ENCODE assay signal across 8 mouse cellular contexts in genomic region chr12:54795153-54795998, GRCm38 (mm10). TPM values are rescaled to one million over a fixed set of nuclear protein-coding genes. Genes with fewer than 3 reads are reported as not detected.
A peak's percentile ranks its signal among the peaks of the same experiment; 100 is the strongest.
DNase-seq lines count a peak whose midpoint lies in the region; ATAC-seq and TF ChIP-seq lines count a peak whose summit lies in the region.

Gene Snx6 (minus strand): TSS chr12:54795703.

- H3K27me3 ChIP-seq in CH12.LX (replicated peaks): no peaks in the 10 kb centered on the region
- H3K27me3 ChIP-seq in forebrain, embryonic 12.5 days: no peaks in the 10 kb centered on the region
- H3K27me3 ChIP-seq in heart, postnatal 0 days (ENCODE audit: control insufficient read depth, insufficient read depth, low read length): no peaks in the 10 kb centered on the region
- H3K27me3 ChIP-seq in liver, embryonic 16.5 days (ENCODE audit: control insufficient read depth, insufficient read depth, low read depth, low read length): no peaks in the 10 kb centered on the region
- H3K27me3 ChIP-seq in neural tube, embryonic 14.5 days (ENCODE audit: control insufficient read depth, insufficient read depth, low read length): no peaks in the 10 kb centered on the region

- no peak for TF ChIP-seq RAD21 in CH12.LX (IDR thresholded peaks at IDR 0.05; ENCODE audit: low read depth, low read length)

- no peaks in the 10 kb centered on the region for H3K9me3 ChIP-seq in CH12.LX (replicated peaks; ENCODE audit: low read length)
- no peaks in the 10 kb centered on the region for H3K9me3 ChIP-seq in forebrain, embryonic 12.5 days
- no peaks in the 10 kb centered on the region for H3K9me3 ChIP-seq in heart, postnatal 0 days (replicated peaks; ENCODE audit: control insufficient read depth, low read length)
- H3K9me3 ChIP-seq in liver, embryonic 16.5 days (replicated peaks; ENCODE audit: control insufficient read depth, low read length): no peaks in the 10 kb centered on the region
- no peaks in the 10 kb centered on the region for H3K9me3 ChIP-seq in neural tube, embryonic 14.5 days (ENCODE audit: control insufficient read depth, low read length)

- in situ Hi-C loops in CH12.LX (cut with MboI; ENCODE audit: low pct_ligation_motif_present, low pct_unique_long_range_greater_than_20kb, low sequenced_read_pairs): no loop called here

- dilution Hi-C loops in CH12.LX (cut with MboI; ENCODE audit: extremely low pct_ligation_motif_present, extremely low pct_unique_long_range_greater_than_20kb, low sequenced_read_pairs): no loop called here

- TF ChIP-seq POLR2A in CH12.LX (IDR thresholded peaks at IDR 0.05; ENCODE audit: low read depth, low read length): peak; percentile 90

- WGBS in forebrain, embryonic 12.5 days: under 1% methylated on average over 70 of the region's 76 CpGs
- WGBS in heart, postnatal 0 days: under 1% methylated on average over 70 of the region's 76 CpGs
- under 1% methylated on average over 71 of the region's 76 CpGs for WGBS in liver, embryonic 16.5 days (ENCODE audit: insufficient replicate concordance)
- under 1% methylated on average over 62 of the region's 76 CpGs for WGBS in neural tube, embryonic 14.5 days

- no peak for TF ChIP-seq EP300 in CH12.LX (IDR thresholded peaks at IDR 0.05; ENCODE audit: low read length)
- no peak for TF ChIP-seq EP300 in heart, postnatal 0 days (IDR thresholded peaks at IDR 0.05; ENCODE audit: low read depth)

- H3K36me3 ChIP-seq in CH12.LX (replicated peaks in 1 of 2; ENCODE audit: control insufficient read depth in 1 of 2, insufficient read depth in 1 of 2, low read length in 1 of 2): peaks cover 13 to 27% of the 10 kb centered on the region in 2 experiments
- H3K36me3 ChIP-seq in forebrain, embryonic 12.5 days (replicated peaks): no peaks in the 10 kb centered on the region; the same call in 1 of the 2 replicates
- H3K36me3 ChIP-seq in heart, postnatal 0 days (replicated peaks; ENCODE audit: control insufficient read depth, insufficient read depth, low read length): peaks cover 9% of the 10 kb centered on the region; the same call in 1 of the 2 replicates
- no peaks in the 10 kb centered on the region for H3K36me3 ChIP-seq in liver, embryonic 16.5 days (ENCODE audit: control insufficient read depth, insufficient read depth)
- H3K36me3 ChIP-seq in neural tube, embryonic 14.5 days (ENCODE audit: control insufficient read depth, insufficient read depth, low read length): peaks cover 5% of the 10 kb centered on the region; the same call in 1 of the 2 replicates

- ATAC-seq in forebrain, embryonic 12.5 days (ENCODE audit: low FRiP score): peak; percentile 98
- peak; percentile 98 for ATAC-seq in heart, postnatal 0 days (ENCODE audit: insufficient read depth, low read depth)
- peak; percentile 94 for ATAC-seq in liver, embryonic 16.5 days (ENCODE audit: low read depth)
- ATAC-seq in neural tube, embryonic 14.5 days (ENCODE audit: low read depth): peak; percentile 95

- peak; percentile 82 for DNase-seq in CH12.LX (ENCODE audit: extremely low read depth)
- peak; percentile 65 for DNase-seq in c-Kit-positive CD71-positive TER-119-negative erythroid progenitor cells, embryonic 14.5 days (ENCODE audit: low read depth)
- peak; percentile 78 for DNase-seq in heart, postnatal 0 days (ENCODE audit: low spot score)
- DNase-seq in kidney, postnatal 4 days: peak; percentile 90 to 95
- DNase-seq in testis, postnatal 10 days (ENCODE audit: low spot score): peak; percentile 89

- H3K9ac ChIP-seq in CH12.LX (ENCODE audit: insufficient read depth, low read depth): peak within 1 kb of the TSS; percentile 100
- H3K9ac ChIP-seq in forebrain, embryonic 12.5 days: peak within 1 kb of the TSS; percentile 97
- H3K9ac ChIP-seq in heart, postnatal 0 days (replicated peaks; ENCODE audit: low read depth, low read length): peak within 1 kb of the TSS; percentile 99
- peak within 1 kb of the TSS; percentile 93 for H3K9ac ChIP-seq in liver, embryonic 16.5 days (ENCODE audit: low read depth, low read length)
- peak within 1 kb of the TSS; percentile 89 for H3K9ac ChIP-seq in neural tube, embryonic 14.5 days (replicated peaks; ENCODE audit: low read depth, low read length)

- H3K27ac ChIP-seq in CH12.LX (ENCODE audit: insufficient read depth, low read depth): peak within 1 kb of the TSS; percentile 69
- H3K27ac ChIP-seq in forebrain, embryonic 12.5 days: peak within 1 kb of the TSS; percentile 75
- peak within 1 kb of the TSS; percentile 88 for H3K27ac ChIP-seq in heart, postnatal 0 days (ENCODE audit: low read depth)
- H3K27ac ChIP-seq in liver, embryonic 16.5 days (ENCODE audit: low read length): peak within 1 kb of the TSS; percentile 70
- peak within 1 kb of the TSS; percentile 76 for H3K27ac ChIP-seq in neural tube, embryonic 14.5 days (ENCODE audit: low read depth, low read length)

- peak within 1 kb of the TSS; percentile 82 to 100 (median 96) for H3K4me3 ChIP-seq in CH12.LX (replicated peaks in 1 of 3; ENCODE audit: low read depth in 2 of 3, low read length in 2 of 3, poor library complexity in 1 of 3)
- H3K4me3 ChIP-seq in forebrain, embryonic 12.5 days (replicated peaks): peak within 1 kb of the TSS; percentile 96
- peak within 1 kb of the TSS; percentile 100 for H3K4me3 ChIP-seq in heart, postnatal 0 days (ENCODE audit: low read depth, low read length)
- peak within 1 kb of the TSS; percentile 85 for H3K4me3 ChIP-seq in liver, embryonic 16.5 days (ENCODE audit: low read depth, low read length)
- H3K4me3 ChIP-seq in neural tube, embryonic 14.5 days (ENCODE audit: low read depth, low read length): peak within 1 kb of the TSS; percentile 87

- peak within 1 kb of the TSS; percentile 84 for H3K4me2 ChIP-seq in CH12.LX (ENCODE audit: insufficient read depth, low read depth, poor library complexity, severe bottlenecking)
- peak within 1 kb of the TSS; percentile 67 for H3K4me2 ChIP-seq in forebrain, embryonic 12.5 days
- H3K4me2 ChIP-seq in heart, postnatal 0 days (ENCODE audit: low read depth, low read length): peak within 1 kb of the TSS; percentile 84
- peak within 1 kb of the TSS; percentile 95 for H3K4me2 ChIP-seq in liver, embryonic 16.5 days (ENCODE audit: low read depth, low read length)
- H3K4me2 ChIP-seq in neural tube, embryonic 14.5 days (ENCODE audit: low read depth, low read length): peak within 1 kb of the TSS; percentile 60

- H3K79me2 ChIP-seq in CH12.LX (replicated peaks; ENCODE audit: control insufficient read depth, extremely low read depth, insufficient read depth, poor library complexity, severe bottlenecking): peaks cover 26% of the 10 kb centered on the region

- peaks cover 7 to 20% of the 10 kb centered on the region in 2 experiments for H3K4me1 ChIP-seq in CH12.LX (ENCODE audit: control insufficient read depth in 1 of 2, insufficient read depth in 2 of 2)
- H3K4me1 ChIP-seq in forebrain, embryonic 12.5 days: peaks cover 23% of the 10 kb centered on the region
- peaks cover 13% of the 10 kb centered on the region for H3K4me1 ChIP-seq in heart, postnatal 0 days (ENCODE audit: control insufficient read depth, insufficient read depth)
- H3K4me1 ChIP-seq in liver, embryonic 16.5 days (ENCODE audit: control insufficient read depth, low read depth, low read length): peaks cover 7% of the 10 kb centered on the region
- peaks cover 12% of the 10 kb centered on the region for H3K4me1 ChIP-seq in neural tube, embryonic 14.5 days (ENCODE audit: control insufficient read depth, insufficient read depth, low read length)

- no peak for TF ChIP-seq CTCF in CH12.LX (conservative IDR thresholded peaks at IDR 0.05 in 1 of 2, IDR thresholded peaks at IDR 0.05 in 1 of 2; ENCODE audit: low read depth in 2 of 2, low read length in 2 of 2)
- TF ChIP-seq CTCF in heart, postnatal 0 days (IDR thresholded peaks at IDR 0.05; ENCODE audit: low read depth): no peak

TF ChIP-seq in CH12.LX, 34 proteins besides CTCF, POLR2A, EP300 and RAD21 (continues in another document):
- no peak for TF ChIP-seq ZC3H11A (IDR thresholded peaks at IDR 0.05; ENCODE audit: low read depth, low read length)
- peak; percentile 78; the same call in 1 of the 2 replicates for TF ChIP-seq MAZ (IDR thresholded peaks at IDR 0.05; ENCODE audit: low read depth, low read length)
- no peak for TF ChIP-seq ETS1 (conservative IDR thresholded peaks at IDR 0.05; ENCODE audit: low read depth, low read length)
- peak; percentile 62 for TF ChIP-seq ZMIZ1 (IDR thresholded peaks at IDR 0.05; ENCODE audit: low read depth, low read length)
- TF ChIP-seq JUN (IDR thresholded peaks at IDR 0.05; ENCODE audit: insufficient read depth, low read depth, low read length): no peak
- TF ChIP-seq UBTF (IDR thresholded peaks at IDR 0.05; ENCODE audit: low read depth, low read length): no peak
- TF ChIP-seq ELF1 (IDR thresholded peaks at IDR 0.05; ENCODE audit: low read depth, low read length): peak; percentile 29; the same call in 1 of the 2 replicates
- TF ChIP-seq POLR2AphosphoS2 (IDR thresholded peaks at IDR 0.05; ENCODE audit: low read depth, low read length): no peak
- TF ChIP-seq NELFE (IDR thresholded peaks at IDR 0.05; ENCODE audit: low read depth, low read length): peak; percentile 85
- TF ChIP-seq TCF12 (IDR thresholded peaks at IDR 0.05; ENCODE audit: low read depth, low read length): peak; percentile 80
- TF ChIP-seq E2F4 (IDR thresholded peaks at IDR 0.05; ENCODE audit: insufficient replicate concordance, low read depth, low read length): no peak
- TF ChIP-seq KAT2A (IDR thresholded peaks at IDR 0.05; ENCODE audit: insufficient replicate concordance, low read length): no peak
- no peak for TF ChIP-seq MAX (IDR thresholded peaks at IDR 0.05; ENCODE audit: low read length)
- no peak for TF ChIP-seq USF1 (IDR thresholded peaks at IDR 0.05; ENCODE audit: low read depth, low read length)
- TF ChIP-seq GABPA (IDR thresholded peaks at IDR 0.05; ENCODE audit: insufficient replicate concordance, low read depth, low read length): no peak
- peak; percentile 61; the same call in 1 of the 2 replicates for TF ChIP-seq TBP (conservative IDR thresholded peaks at IDR 0.05; ENCODE audit: low read depth, low read length)
- peak; percentile 85 for TF ChIP-seq NRF1 (IDR thresholded peaks at IDR 0.05; ENCODE audit: low read depth, low read length)
- no peak for TF ChIP-seq CHD1 (IDR thresholded peaks at IDR 0.05; ENCODE audit: low read depth, low read length)
- peak; percentile 7; the same call in 1 of the 2 replicates for TF ChIP-seq IRF4 (IDR thresholded peaks at IDR 0.05; ENCODE audit: low read depth, low read length)

RNA-seq across cellular contexts. Expression of gene Snx6, which starts in this region (rescaled TPM):
- 67.3 and 78.2 TPM in 2 replicates for total RNA-seq in CH12.LX (2012; rRNA removed)
- total RNA-seq in CH12.LX (2014; rRNA removed): 155 and 158 TPM in 2 replicates
- polyA plus RNA-seq in CH12.LX (2012; ENCODE audit: insufficient read length, low read depth): 80.8 and 85.8 TPM in 2 replicates
- 197 and 204 TPM in 2 replicates for polyA plus RNA-seq in forebrain, embryonic 12.5 days (2016; fragmentation: Nextera tagmentation; extraction: Ambion mirVana)
- total RNA-seq in heart, postnatal 0 days (2014; rRNA removed; ENCODE audit: low replicate concordance): 42.6 and 59.1 TPM in 2 replicates
- polyA plus RNA-seq in heart, postnatal 0 days (2015; fragmentation: Nextera tagmentation; extraction: Ambion mirVana): 100 and 105 TPM in 2 replicates
- 45.3 and 45.4 TPM in 2 replicates for polyA plus RNA-seq in liver, embryonic 16.5 days (2015; fragmentation: Nextera tagmentation; extraction: Ambion mirVana)
- 130 and 174 TPM in 2 replicates for polyA plus RNA-seq in neural tube, embryonic 14.5 days (2014; fragmentation: Nextera tagmentation; extraction: Ambion mirVana)

Comparison
In these comparisons a context has a peak if more than half of its experiments do, and no peak if none do; other contexts are left out.
1. Peak in every context shown above with its lines: DNase-seq, ATAC-seq, H3K4me3 ChIP-seq and H3K27ac ChIP-seq.